Mouse (Mus musculus) midbrain, postnatal 0 days (tissue): Measurements from ENCODE around the gene Htra2. TPM values are rescaled to one million over a fixed set of nuclear protein-coding genes. Genes with fewer than 3 reads are reported as not detected.

Experiments used
- ATAC-seq: fragments of 200-750 bp; cut with Nextera tagmentation; 2 replicates; pipeline ENCODE4 v1.8.0; 2017; ENCODE audit warnings: moderate number of reproducible peaks, mild to moderate bottlenecking, moderate TSS enrichment, moderate library complexity; ENCODE audit not compliant: low FRiP score
- DNase-seq: peaks from one replicate; pipeline ENCODE4 v3.0.0-alpha.2; 2015; ENCODE audit warnings: low spot score
- H3K27ac ChIP-seq: fragments of 300-500 bp; sonication (generic); 2 replicates; pipeline ENCODE4 v1.5.1; 2014; ENCODE audit warnings: low read depth, mild to moderate bottlenecking, low read length, mixed read lengths
- H3K27me3 ChIP-seq: fragments of 300-500 bp; sonication (generic); 2 replicates; pipeline ENCODE4 v1.6.1; 2014; ENCODE audit warnings: low read length, control low read depth, mixed read lengths; ENCODE audit not compliant: insufficient read depth
- H3K36me3 ChIP-seq: fragments of 300-500 bp; sonication (generic); 2 replicates; pipeline ENCODE4 v1.6.1; 2014; ENCODE audit warnings: low read length, control low read depth, mixed read lengths; ENCODE audit not compliant: insufficient read depth
- H3K4me1 ChIP-seq: fragments of 300-500 bp; sonication (generic); 2 replicates; pipeline ENCODE4 v1.6.1; 2014; ENCODE audit warnings: mild to moderate bottlenecking, control low read depth, antibody characterized with exemption, low read length, mixed read lengths; ENCODE audit not compliant: insufficient read depth
- H3K4me2 ChIP-seq: fragments of 300-500 bp; sonication (generic); 2 replicates; pipeline ENCODE4 v1.6.1; 2014; ENCODE audit warnings: low read depth, mild to moderate bottlenecking, low read length, mixed read lengths; ENCODE audit not compliant: poor library complexity, severe bottlenecking
- H3K4me3 ChIP-seq: fragments of 300-500 bp; sonication (generic); 2 replicates; pipeline ENCODE4 v1.5.1; 2014; ENCODE audit warnings: low read depth, mild to moderate bottlenecking, low read length, moderate library complexity
- H3K9ac ChIP-seq: fragments of 300-500 bp; sonication (generic); replicated peaks from 2 replicates; pipeline ENCODE4 v1.6.1; 2014; ENCODE audit warnings: mild to moderate bottlenecking, low read length, moderate library complexity, mixed read lengths; ENCODE audit not compliant: poor library complexity, severe bottlenecking
- H3K9me3 ChIP-seq: fragments of 300-500 bp; sonication (generic); 2 replicates; pipeline ENCODE4 v1.6.1; 2016; ENCODE audit warnings: low read length, control low read depth
- CTCF ChIP-seq: IDR thresholded peaks from 2 replicates; pipeline ENCODE4 v1.5.1; 2016; ENCODE audit warnings: antibody characterized with exemption, mild to moderate bottlenecking
- WGBS: fragments of 180-500 bp; shearing (Covaris S2); extraction: QIAGEN DNeasy Blood & Tissue Kit; methylation state at CpG from one replicate; pipeline ENCODE4 v1.1.7; 2014; 5-methylcytosine and 5-hydroxymethylcytosine counted together
- polyA plus RNA-seq: library from polyadenylated mRNA; unstranded; fragments of >200 nt; fragmentation: Nextera tagmentation; extraction: Ambion mirVana; gene quantifications from 2 replicates; pipeline ENCODE4 v1.2.1, GENCODE M21; 2015
- total RNA-seq: library from RNA; depleted of rRNA; stranded (reverse); fragments of >200 nt; gene quantifications from 2 replicates; pipeline ENCODE4 v1.2.3, GENCODE M21; 2014

Htra2 gene
- total and polyA plus RNA-seq, 2 experiments from 2014 or later, result 56.5 to 87.8 TPM

DNA sequence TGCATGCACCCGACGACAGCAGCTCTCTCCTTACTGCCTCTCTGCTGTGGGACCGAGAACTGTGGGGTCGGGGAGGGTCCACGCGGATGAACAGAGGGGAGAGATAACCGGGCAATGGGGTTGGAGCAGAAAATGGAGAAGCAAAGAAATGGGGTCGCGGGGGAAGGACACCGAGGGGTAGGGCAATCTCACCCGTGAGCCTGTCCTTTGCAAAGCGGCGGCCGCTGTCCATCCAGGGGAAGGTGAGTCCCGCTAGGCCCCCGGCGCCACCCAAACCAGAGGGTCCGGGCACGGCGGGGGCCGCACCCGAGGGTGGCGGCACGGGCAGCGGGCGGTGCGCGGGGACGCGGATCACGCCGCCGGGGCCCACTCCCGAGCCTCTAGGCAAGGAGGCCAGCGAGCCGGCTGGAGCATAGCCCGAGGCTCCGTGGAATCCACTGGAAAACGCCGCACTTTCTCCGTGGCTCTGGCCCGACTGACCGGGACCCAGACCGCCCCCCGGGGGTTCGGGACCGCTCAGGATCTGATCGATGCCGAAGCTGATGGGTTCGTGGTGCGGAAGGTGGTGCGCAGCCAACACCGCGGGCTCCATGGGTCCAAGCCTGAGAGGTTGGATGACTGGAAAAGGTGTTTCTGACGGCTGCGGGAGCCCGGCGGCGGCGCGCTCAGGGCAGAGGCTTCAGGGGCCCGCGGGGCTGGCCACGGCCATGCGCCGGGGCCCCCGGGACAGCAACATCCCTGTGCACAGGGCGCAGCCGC lies 14.6 kb upstream of the Htra2 start:
- DNase-seq (no peak), ATAC-seq (no peak)
- H3K4me3 ChIP-seq, result 0 out of 2 replicates have a peak overlapping the region, but pooled peaks have one; percentile 1
- TF ChIP-seq CTCF, result no peak
- no peak overlapping the region for H3K9ac ChIP-seq
- H3K27me3 ChIP-seq, result peaks cover 87% of the 10 kb centered on the region
- no peaks in the 10 kb centered on the region for H3K9me3 ChIP-seq
- H3K4me1 ChIP-seq, result peaks cover 3% of the 10 kb centered on the region; the same call in 1 of the 2 replicates
- no peak overlapping the region for H3K27ac ChIP-seq
- no peaks in the 10 kb centered on the region for H3K36me3 ChIP-seq
- no peak overlapping the region for H3K4me2 ChIP-seq
- 2% methylated on average over 69 of the region's 69 CpGs for WGBS

DNA sequence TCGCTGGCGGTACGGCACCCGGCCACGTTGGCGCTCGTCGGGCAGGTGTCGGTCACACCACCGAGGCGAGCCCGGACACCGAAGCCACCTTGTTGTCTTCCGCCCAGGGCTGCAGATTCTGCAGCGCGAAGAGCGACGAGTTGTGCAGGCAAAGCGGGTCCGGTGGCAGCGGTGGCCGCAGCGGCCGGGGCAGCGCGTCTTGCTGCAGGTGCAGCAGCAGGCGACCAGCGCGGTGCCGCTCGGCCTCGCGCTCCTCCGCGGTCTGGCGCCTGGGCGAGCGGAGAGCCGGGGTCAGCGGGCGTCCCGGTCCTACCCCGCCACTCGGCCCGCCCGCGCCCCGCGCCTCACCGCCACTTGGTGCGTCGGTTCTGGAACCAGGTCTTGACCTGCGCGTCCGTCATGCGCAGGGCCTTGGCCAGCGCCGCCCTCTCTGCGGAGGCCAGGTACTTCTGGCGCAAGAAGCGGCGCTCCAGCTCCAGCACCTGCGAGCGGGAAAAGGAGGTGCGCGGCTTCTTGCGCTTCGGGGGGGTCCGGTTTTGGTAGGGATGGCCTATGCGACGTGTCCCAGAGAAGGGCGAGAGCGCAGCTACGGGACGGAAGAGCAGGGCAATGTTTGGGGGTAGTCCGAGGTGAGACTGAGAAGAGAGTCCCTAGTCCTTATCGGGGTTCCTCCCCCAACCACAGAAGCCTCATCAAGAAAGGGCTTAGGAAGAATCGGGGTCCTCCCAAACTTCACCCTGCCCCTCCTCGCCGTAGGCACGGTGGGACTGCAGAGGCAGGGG lies 13.8 kb upstream of the Htra2 start:
- no peaks in the 10 kb centered on the region for H3K9me3 ChIP-seq
- no peaks in the 10 kb centered on the region for H3K36me3 ChIP-seq
- ATAC-seq, result no peak
- H3K4me1 ChIP-seq, result peaks cover 3% of the 10 kb centered on the region; the same call in 1 of the 2 replicates
- no peak for TF ChIP-seq CTCF
- peak overlapping the region; percentile 16 for H3K4me2 ChIP-seq
- no peak overlapping the region for H3K27ac ChIP-seq
- H3K27me3 ChIP-seq, result peaks cover 87% of the 10 kb centered on the region
- 1% methylated on average over 69 of the region's 81 CpGs for WGBS
- DNase-seq, result no peak
- H3K9ac ChIP-seq, result no peak overlapping the region
- H3K4me3 ChIP-seq, result peak overlapping the region; percentile 12; the same call in 1 of the 2 replicates

DNA sequence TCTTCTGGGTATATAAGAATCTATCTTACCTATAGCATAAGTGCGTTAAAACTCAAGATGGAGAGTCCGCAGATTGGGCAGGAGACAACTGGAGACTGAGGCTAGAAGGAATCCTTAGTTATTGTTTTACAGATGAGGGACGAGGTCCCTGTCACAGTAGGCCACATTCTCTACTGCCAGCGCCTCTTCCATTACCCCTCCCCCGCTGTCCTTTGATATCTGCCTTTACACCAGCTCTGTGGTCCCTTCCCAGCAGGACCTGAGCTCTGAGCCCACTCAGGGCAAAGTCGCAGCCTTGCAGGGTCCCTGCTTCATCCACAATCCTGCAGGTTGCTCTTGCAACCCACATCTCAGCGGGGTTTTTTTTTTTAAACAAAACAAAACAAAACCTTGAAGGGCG lies 13.1 kb upstream of the Htra2 start:
- Histone ChIP-seq H3K9me3 (no peaks in the 10 kb centered on the region), H3K9ac (no peak overlapping the region), H3K27me3 (peaks cover 86% of the 10 kb centered on the region), H3K27ac (no peak overlapping the region), H3K4me3 (no peak overlapping the region; the same call in 1 of the 2 replicates), H3K36me3 (no peaks in the 10 kb centered on the region), H3K4me2 (no peak overlapping the region), H3K4me1 (peaks cover 3% of the 10 kb centered on the region; the same call in 1 of the 2 replicates)
- TF ChIP-seq CTCF, result no peak
- WGBS, result 5% methylated on average over 8 of the region's 8 CpGs
- DNase-seq, result no peak
- ATAC-seq, result no peak

DNA sequence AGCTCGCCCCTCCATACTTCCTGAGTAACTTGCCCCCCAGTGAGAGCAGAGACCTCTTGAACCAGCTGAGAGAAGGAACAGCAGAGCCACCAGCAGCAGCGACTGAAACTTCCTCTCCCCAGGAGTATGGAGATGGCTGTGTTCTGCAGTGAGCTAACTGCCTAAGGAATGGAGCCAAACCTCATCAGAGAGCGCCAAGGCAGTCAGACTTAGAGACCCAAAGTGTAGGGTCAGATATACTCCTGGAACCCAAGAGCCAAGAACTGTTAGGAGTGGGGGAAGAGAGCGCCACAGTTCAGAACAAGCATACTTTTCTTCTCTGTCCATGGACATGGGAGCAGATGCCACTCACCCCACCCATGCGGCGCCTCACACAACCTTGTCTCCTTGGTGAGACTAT lies 11.4 kb upstream of the Htra2 start:
- peaks cover 3% of the 10 kb centered on the region; the same call in 1 of the 2 replicates for H3K4me1 ChIP-seq
- H3K27ac ChIP-seq, result no peak overlapping the region
- no peaks in the 10 kb centered on the region for H3K36me3 ChIP-seq
- no peaks in the 10 kb centered on the region for H3K9me3 ChIP-seq
- H3K4me3 ChIP-seq, result no peak overlapping the region
- peaks cover 78% of the 10 kb centered on the region for H3K27me3 ChIP-seq
- no peak for TF ChIP-seq CTCF
- H3K9ac ChIP-seq, result no peak overlapping the region
- no peak for ATAC-seq
- no peak for DNase-seq
- 22% methylated on average over 6 of the region's 6 CpGs for WGBS
- no peak overlapping the region for H3K4me2 ChIP-seq

DNA sequence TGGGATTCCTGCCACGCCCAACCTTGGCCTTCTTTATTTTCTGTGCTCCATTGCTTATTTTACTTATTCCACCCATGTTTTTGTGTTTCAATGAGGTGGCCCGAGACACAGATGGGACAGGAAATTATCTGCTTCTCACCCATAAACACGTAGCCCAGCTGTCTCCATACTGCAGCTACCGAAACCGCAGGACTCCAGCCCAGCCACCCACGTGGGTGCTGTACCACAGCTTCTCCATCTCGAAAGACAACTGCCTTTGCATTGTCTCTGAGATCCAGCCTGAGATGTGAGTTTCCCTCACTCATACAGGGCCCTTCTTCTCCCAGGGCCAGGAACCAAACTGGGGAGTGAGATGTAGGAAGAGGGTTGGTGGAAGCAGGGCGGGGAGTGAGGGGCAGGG lies 10.9 kb upstream of the Htra2 start:
- DNase-seq, result no peak
- Histone ChIP-seq H3K27me3 (peaks cover 78% of the 10 kb centered on the region), H3K4me3 (no peak overlapping the region), H3K4me1 (peaks cover 3% of the 10 kb centered on the region; the same call in 1 of the 2 replicates), H3K27ac (no peak overlapping the region), H3K9ac (no peak overlapping the region), H3K9me3 (no peaks in the 10 kb centered on the region), H3K4me2 (no peak overlapping the region), H3K36me3 (no peaks in the 10 kb centered on the region)
- 43% methylated on average over 8 of the region's 8 CpGs for WGBS
- no peak for TF ChIP-seq CTCF
- ATAC-seq, result no peak

DNA sequence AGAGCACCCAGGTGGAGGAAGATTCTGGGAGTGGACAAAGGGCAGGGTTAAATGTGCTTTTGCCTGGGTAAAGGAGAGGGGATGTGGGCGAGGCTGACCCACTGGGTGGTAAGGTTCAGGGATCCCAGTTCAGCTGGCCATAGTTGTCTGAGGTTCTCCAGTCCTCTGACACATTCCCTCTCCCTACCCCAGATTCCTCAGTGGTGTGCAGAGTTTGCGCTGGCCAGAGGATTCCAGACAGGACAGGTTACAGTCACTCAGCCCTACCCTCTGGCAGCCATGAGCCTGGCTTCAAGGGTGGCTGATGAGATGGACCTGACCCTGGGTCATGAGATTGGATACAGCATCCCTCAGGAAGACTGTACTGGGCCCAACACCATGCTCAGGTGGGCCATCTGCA lies 3.7 kb upstream of the Htra2 start:
- H3K27ac ChIP-seq, result no peak overlapping the region
- no peak overlapping the region for H3K4me3 ChIP-seq
- DNase-seq (no peak), ATAC-seq (no peak)
- WGBS, result 70% methylated on average over 2 of the region's 2 CpGs
- H3K4me2 ChIP-seq, result no peak overlapping the region
- H3K9me3 ChIP-seq, result no peaks in the 10 kb centered on the region
- peaks cover 18% of the 10 kb centered on the region for H3K27me3 ChIP-seq
- peaks cover 10% of the 10 kb centered on the region for H3K4me1 ChIP-seq
- peaks cover 8% of the 10 kb centered on the region for H3K36me3 ChIP-seq
- no peak for TF ChIP-seq CTCF
- H3K9ac ChIP-seq, result no peak overlapping the region
